Mouse (Mus musculus) MEL (cell line): ENCODE measurements around the gene Stk38l. TPM values are rescaled to one million over a fixed set of nuclear protein-coding genes. Genes with fewer than 3 reads are reported as not detected.

ENCODE experiments used
- DNase-seq: peaks from one replicate; pipeline ENCODE4 v3.0.0; 2011; ENCODE audit warnings: low read depth, low spot score
- H3K27ac ChIP-seq: 2 replicates; pipeline ENCODE4 v1.5.1; 2012; ENCODE audit warnings: low read depth, mild to moderate bottlenecking, control low read depth, low read length, moderate library complexity; ENCODE audit not compliant: control insufficient read depth
- H3K27me3 ChIP-seq, 2 experiments: fragments of 150-350 bp in 1 of 2; sonication (generic) in 1 of 2; 2 replicates each; pipeline ENCODE4 v1.6.1; 2012; ENCODE audit warnings: low read length in 2 of 2, mild to moderate bottlenecking in 2 of 2, improper control_type of control experiment in 1 of 2, moderate library complexity in 1 of 2; ENCODE audit not compliant: insufficient read depth in 2 of 2, control insufficient read depth in 1 of 2
- H3K36me3 ChIP-seq, 2 experiments: 2 replicates each; pipeline ENCODE4 v1.6.1; 2012 to 2014; ENCODE audit warnings: low read length in 2 of 2, improper control_type of control experiment in 1 of 2, inconsistent platforms in 1 of 2, mild to moderate bottlenecking in 1 of 2; ENCODE audit not compliant: insufficient read depth in 2 of 2, control insufficient read depth in 1 of 2
- H3K4me1 ChIP-seq, 2 experiments: fragments of 150-350 bp in 1 of 2; sonication (generic) in 1 of 2; 2 replicates each; pipeline ENCODE4 v1.6.1; 2012; ENCODE audit warnings: low read length in 2 of 2, improper control_type of control experiment in 1 of 2, mild to moderate bottlenecking in 1 of 2; ENCODE audit not compliant: insufficient read depth in 2 of 2, control insufficient read depth in 1 of 2
- H3K4me3 ChIP-seq, 2 experiments: fragments of 150-350 bp in 1 of 2; sonication (generic) in 1 of 2; 2 replicates each; pipeline ENCODE4 v1.5.1; 2012; ENCODE audit warnings: low read depth in 2 of 2, low read length in 2 of 2, mild to moderate bottlenecking in 2 of 2, moderate library complexity in 2 of 2, control low read depth in 1 of 2, improper control_type of control experiment in 1 of 2; ENCODE audit not compliant: control insufficient read depth in 1 of 2, insufficient read depth in 1 of 2
- H3K79me2 ChIP-seq: 2 replicates; pipeline ENCODE4 v1.6.1; 2012; ENCODE audit warnings: mild to moderate bottlenecking, low read length, moderate library complexity; ENCODE audit not compliant: control insufficient read depth, poor library complexity, insufficient read depth
- H3K9ac ChIP-seq: 2 replicates; pipeline ENCODE4 v1.6.1; 2012; ENCODE audit warnings: low read depth, mild to moderate bottlenecking, control low read depth, low read length, moderate library complexity; ENCODE audit not compliant: control insufficient read depth, poor library complexity, severe bottlenecking
- H3K9me3 ChIP-seq: fragments of 150-350 bp; sonication (generic); replicated peaks from 2 replicates; pipeline ENCODE4 v1.6.1; 2012; ENCODE audit warnings: mild to moderate bottlenecking, low read length, improper control_type of control experiment, moderate library complexity; ENCODE audit not compliant: insufficient read depth
- CHD1 ChIP-seq: IDR thresholded peaks from 2 replicates; pipeline ENCODE4 v1.6.1; 2012; ENCODE audit warnings: low read depth, mild to moderate bottlenecking, inconsistent platforms, low read length, improper control_type of control experiment
- CTCF ChIP-seq, 3 experiments: IDR thresholded peaks in 2 of 3; conservative IDR thresholded peaks in 1 of 3; 2 replicates each; pipeline ENCODE4 v1.5.1; 2011 to 2012; ENCODE audit warnings: low read length in 3 of 3, low read depth in 2 of 3, mild to moderate bottlenecking in 2 of 3, improper control_type of control experiment in 1 of 3, inconsistent platforms in 1 of 3, mixed read lengths in 1 of 3, moderate library complexity in 1 of 3; ENCODE audit not compliant: control insufficient read depth in 1 of 3, insufficient read depth in 1 of 3, poor library complexity in 1 of 3, severe bottlenecking in 1 of 3
- E2F4 ChIP-seq: IDR thresholded peaks from 2 replicates; pipeline ENCODE4 v1.6.1; 2011; ENCODE audit warnings: low read depth, low read length, improper control_type of control experiment, borderline replicate concordance
- ELF1 ChIP-seq: IDR thresholded peaks from 2 replicates; pipeline ENCODE4 v1.6.1; 2014; ENCODE audit warnings: low read depth, mild to moderate bottlenecking, inconsistent platforms, low read length, improper control_type of control experiment, moderate library complexity
- EP300 ChIP-seq, 2 experiments: IDR thresholded peaks; 2 replicates each; pipeline ENCODE4 v1.6.1; 2011; ENCODE audit warnings: improper control_type of control experiment in 2 of 2, low read length in 2 of 2, low read depth in 1 of 2, mild to moderate bottlenecking in 1 of 2
- GABPA ChIP-seq: IDR thresholded peaks from 2 replicates; pipeline ENCODE4 v1.6.1; 2012; ENCODE audit warnings: low read depth, mild to moderate bottlenecking, inconsistent platforms, low read length, improper control_type of control experiment, moderate library complexity
- GATA1 ChIP-seq: IDR thresholded peaks from 2 replicates; pipeline ENCODE4 v1.6.1; 2011; ENCODE audit warnings: low read depth, low read length, improper control_type of control experiment
- HCFC1 ChIP-seq: IDR thresholded peaks from 2 replicates; pipeline ENCODE4 v1.6.1; 2012; ENCODE audit warnings: low read depth, mild to moderate bottlenecking, inconsistent platforms, low read length, improper control_type of control experiment, moderate library complexity
- JUND ChIP-seq: IDR thresholded peaks from 2 replicates; pipeline ENCODE4 v1.6.1; 2011; ENCODE audit warnings: low read depth, mild to moderate bottlenecking, improper control_type of control experiment, low read length
- KAT2A ChIP-seq: conservative IDR thresholded peaks from 2 replicates; pipeline ENCODE4 v1.6.1; 2012; ENCODE audit warnings: low read depth, low read length, improper control_type of control experiment, inconsistent platforms
- MAFK ChIP-seq: IDR thresholded peaks from 2 replicates; pipeline ENCODE4 v1.6.1; 2011; ENCODE audit warnings: low read depth, mild to moderate bottlenecking, low read length, improper control_type of control experiment, borderline replicate concordance
- MAX ChIP-seq: IDR thresholded peaks from 2 replicates; pipeline ENCODE4 v1.6.1; 2011; ENCODE audit warnings: low read length, improper control_type of control experiment
- MAZ ChIP-seq: IDR thresholded peaks from 2 replicates; pipeline ENCODE4 v1.6.1; 2012; ENCODE audit warnings: low read depth, mild to moderate bottlenecking, inconsistent platforms, low read length, improper control_type of control experiment
- MXI1 ChIP-seq: IDR thresholded peaks from 2 replicates; pipeline ENCODE4 v1.6.1; 2011; ENCODE audit warnings: mild to moderate bottlenecking, low read depth, low read length, improper control_type of control experiment
- MYB ChIP-seq: IDR thresholded peaks from 2 replicates; pipeline ENCODE4 v1.6.1; 2011; ENCODE audit warnings: mild to moderate bottlenecking, low read depth, low read length, improper control_type of control experiment
- MYC ChIP-seq: IDR thresholded peaks from 2 replicates; pipeline ENCODE4 v1.6.1; 2011; ENCODE audit warnings: low read depth, mild to moderate bottlenecking, low read length, improper control_type of control experiment, moderate library complexity
- NELFE ChIP-seq: IDR thresholded peaks from 2 replicates; pipeline ENCODE4 v1.6.1; 2011; ENCODE audit warnings: low read depth, low read length, improper control_type of control experiment
- POLR2A ChIP-seq, 2 experiments: IDR thresholded peaks; 2 replicates each; pipeline ENCODE4 v1.6.1; 2011 to 2012; ENCODE audit warnings: low read length in 2 of 2, mild to moderate bottlenecking in 2 of 2, control low read depth in 1 of 2, improper control_type of control experiment in 1 of 2, low read depth in 1 of 2, moderate library complexity in 1 of 2; ENCODE audit not compliant: control insufficient read depth in 1 of 2, insufficient read depth in 1 of 2, poor library complexity in 1 of 2
- POLR2AphosphoS2 ChIP-seq: IDR thresholded peaks from 2 replicates; pipeline ENCODE4 v1.6.1; 2011; ENCODE audit warnings: low read length, improper control_type of control experiment
- RCOR1 ChIP-seq: IDR thresholded peaks from 2 replicates; pipeline ENCODE4 v1.6.1; 2012; ENCODE audit warnings: low read depth, mild to moderate bottlenecking, inconsistent platforms, low read length, improper control_type of control experiment
- SMC3 ChIP-seq: IDR thresholded peaks from 2 replicates; pipeline ENCODE4 v1.6.1; 2011; ENCODE audit warnings: low read depth, low read length, improper control_type of control experiment
- TBP ChIP-seq: IDR thresholded peaks from 2 replicates; pipeline ENCODE4 v1.8.0; 2011; ENCODE audit warnings: low read depth, low read length, improper control_type of control experiment
- UBTF ChIP-seq: IDR thresholded peaks from 2 replicates; pipeline ENCODE4 v1.6.1; 2012; ENCODE audit warnings: low read depth, mild to moderate bottlenecking, inconsistent platforms, low read length, improper control_type of control experiment, moderate library complexity, borderline replicate concordance; ENCODE audit not compliant: insufficient read depth
- USF2 ChIP-seq, 2 experiments: IDR thresholded peaks; 2 replicates each; pipeline ENCODE4 v1.6.1; 2011 to 2012; ENCODE audit warnings: improper control_type of control experiment in 2 of 2, low read length in 2 of 2, borderline replicate concordance in 1 of 2, inconsistent platforms in 1 of 2, low read depth in 1 of 2, mild to moderate bottlenecking in 1 of 2; ENCODE audit not compliant: insufficient read depth in 1 of 2
- ZC3H11A ChIP-seq: IDR thresholded peaks from 2 replicates; pipeline ENCODE4 v1.6.1; 2012; ENCODE audit warnings: low read depth, mild to moderate bottlenecking, inconsistent platforms, low read length, improper control_type of control experiment
- ZKSCAN1 ChIP-seq: IDR thresholded peaks from 2 replicates; pipeline ENCODE4 v1.6.1; 2012; ENCODE audit warnings: low read depth, mild to moderate bottlenecking, inconsistent platforms, low read length, improper control_type of control experiment, moderate library complexity
- ZMIZ1 ChIP-seq: IDR thresholded peaks from 2 replicates; pipeline ENCODE4 v1.6.1; 2012; ENCODE audit warnings: low read depth, mild to moderate bottlenecking, inconsistent platforms, low read length, improper control_type of control experiment, moderate library complexity
- ZNF384 ChIP-seq: IDR thresholded peaks from 2 replicates; pipeline ENCODE4 v1.6.1; 2012; ENCODE audit warnings: low read depth, mild to moderate bottlenecking, inconsistent platforms, low read length, improper control_type of control experiment
- polyA plus RNA-seq, 2 experiments: library from polyadenylated mRNA; stranded (reverse) in 1 of 2; unstranded in 1 of 2; fragments of >175 nt in 1 of 2; fragments of >200 nt in 1 of 2; gene quantifications; 2 replicates each; pipeline versions ENCODE4 v1.2.1 to v1.2.4; 2012; ENCODE audit warnings: low replicate concordance in 2 of 2, low read depth in 1 of 2; ENCODE audit not compliant: insufficient read length in 2 of 2, insufficient read depth in 1 of 2, missing spikeins in 1 of 2
- total RNA-seq: library from RNA; depleted of rRNA; stranded (reverse); fragments of 300-350 nt; gene quantifications from 2 replicates; pipeline ENCODE4 v1.2.3, GENCODE M21; 2012

Gene Stk38l
- total and polyA plus RNA-seq, 3 experiments: 5.1 to 9.2 TPM; not detected in 1

DNA sequence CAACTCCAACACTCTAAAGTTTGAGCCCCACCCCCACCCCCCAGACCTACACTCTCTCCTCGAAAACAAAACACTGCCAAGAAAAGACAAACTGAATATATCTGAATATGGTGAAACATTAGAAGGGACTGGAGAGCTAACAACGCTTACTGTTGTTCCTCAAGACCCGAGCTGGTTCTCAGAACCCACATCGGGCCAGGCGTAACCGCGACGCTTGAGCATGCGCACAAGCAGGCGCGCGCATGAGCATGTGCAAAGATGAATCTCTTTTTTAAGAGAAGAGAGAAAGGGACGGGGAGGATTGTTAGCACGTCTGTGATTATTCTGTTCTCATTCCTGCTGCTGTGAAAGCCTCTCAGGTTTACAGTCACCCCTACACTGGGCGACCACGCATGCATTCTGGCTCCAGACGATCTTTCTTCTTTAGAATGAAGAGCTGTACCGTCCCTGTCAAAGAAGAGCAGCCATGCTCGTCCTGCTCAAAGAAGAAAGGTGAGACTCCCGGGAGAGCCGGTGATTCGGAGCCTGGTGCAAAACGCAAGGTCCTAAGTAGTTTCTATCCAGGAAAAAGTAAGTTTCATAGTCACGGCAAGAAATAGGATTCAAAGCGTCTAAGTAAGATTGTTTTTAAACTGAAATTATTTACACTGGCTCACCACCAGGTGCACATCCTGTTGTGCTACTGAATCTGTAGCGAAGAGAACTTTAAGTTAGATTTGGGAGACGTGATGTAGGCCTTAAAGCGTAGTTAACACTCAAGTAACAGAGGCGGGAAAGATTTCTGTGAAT, 95.6 kb downstream of the Stk38l start (continued):
- TF ChIP-seq USF2 (IDR thresholded peaks at IDR 0.05; ENCODE audit: borderline replicate concordance in 1 of 2, insufficient read depth in 1 of 2, low read depth in 1 of 2, low read length in 2 of 2) (no peak), CHD1 (no peak), ZKSCAN1 (no peak), ZNF384 (no peak), ZMIZ1 (0 out of 2 replicates have a peak, but pooled peaks have one; percentile 51), UBTF (no peak), HCFC1 (no peak), JUND (no peak), CTCF (IDR thresholded peaks at IDR 0.05 in 2 of 3, conservative IDR thresholded peaks at IDR 0.05 in 1 of 3; ENCODE audit: control insufficient read depth in 1 of 3, insufficient read depth in 1 of 3, low read depth in 2 of 3, low read length in 3 of 3, poor library complexity in 1 of 3, severe bottlenecking in 1 of 3) (peak in 2 of 3 experiments; percentile 18 to 30; a peak in 3 of 6 replicates), KAT2A (no peak), GATA1 (no peak), TBP (peak; percentile 55; the same call in 1 of the 2 replicates), MYC (peak; percentile 31; the same call in 1 of the 2 replicates), GABPA (no peak), POLR2A (IDR thresholded peaks at IDR 0.05; ENCODE audit: control insufficient read depth in 1 of 2, insufficient read depth in 1 of 2, low read depth in 1 of 2, low read length in 2 of 2, poor library complexity in 1 of 2) (peak in 1 of 2 experiments; percentile 73; a peak in 2 of 4 replicates), MYB (no peak), E2F4 (no peak)

DNA sequence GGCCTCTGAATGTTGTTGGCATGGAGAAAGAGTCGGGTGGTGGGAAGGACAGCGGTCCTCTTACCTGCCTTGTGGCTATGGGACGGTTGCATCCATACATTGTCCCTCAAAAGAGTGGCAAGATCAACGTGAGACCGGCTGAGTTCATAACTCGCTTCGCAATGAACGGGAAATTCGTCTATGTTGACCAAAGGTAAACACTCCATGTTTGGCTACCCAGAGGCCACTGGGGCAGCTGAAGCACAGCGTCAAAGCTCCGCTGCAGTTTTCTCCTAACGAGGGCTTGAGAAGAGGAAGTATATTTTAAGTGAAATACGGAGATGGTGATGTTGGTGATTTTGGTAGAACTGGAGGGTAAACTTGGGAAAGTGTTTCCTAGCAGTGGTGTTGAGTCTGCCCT, 97.2 kb downstream of the Stk38l start:
- H3K9me3 ChIP-seq: no peaks in the 10 kb centered on the region
- H3K36me3 ChIP-seq: peaks cover 0 to 6% of the 10 kb centered on the region in 2 experiments; a peak in 1 of 4 replicates
- no peaks in the 10 kb centered on the region for H3K27me3 ChIP-seq
- H3K4me3 ChIP-seq: no peak overlapping the region
- H3K79me2 ChIP-seq: no peaks in the 10 kb centered on the region; the same call in 1 of the 2 replicates
- no peak overlapping the region for H3K27ac ChIP-seq
- no peak overlapping the region for H3K9ac ChIP-seq
- TF ChIP-seq HCFC1: no peak
- TF ChIP-seq GABPA: no peak
- TF ChIP-seq EP300 (IDR thresholded peaks at IDR 0.05; ENCODE audit: low read depth in 1 of 2, low read length in 2 of 2): no peak
- no peak for TF ChIP-seq CTCF (IDR thresholded peaks at IDR 0.05 in 2 of 3, conservative IDR thresholded peaks at IDR 0.05 in 1 of 3; ENCODE audit: control insufficient read depth in 1 of 3, insufficient read depth in 1 of 3, low read depth in 2 of 3, low read length in 3 of 3, poor library complexity in 1 of 3, severe bottlenecking in 1 of 3)
- no peak for TF ChIP-seq ZC3H11A
- TF ChIP-seq MXI1: no peak
- no peak for TF ChIP-seq SMC3
- TF ChIP-seq MAZ: no peak
- no peak for TF ChIP-seq ELF1
- TF ChIP-seq NELFE: no peak
- TF ChIP-seq MYC: no peak
- no peak for TF ChIP-seq RCOR1
- TF ChIP-seq POLR2AphosphoS2: no peak
- TF ChIP-seq MAX: no peak
- no peak for TF ChIP-seq MAFK
- TF ChIP-seq, all 39 proteins: peak for 0
- H3K4me1 ChIP-seq: no peaks in the 10 kb centered on the region; a peak in 2 of 4 replicates
- no peak for DNase-seq
